Mouse (Mus musculus) intestine, postnatal 0 days (tissue): Measurements from ENCODE around the gene Itgb3. TPM values are rescaled to one million over a fixed set of nuclear protein-coding genes. Genes with fewer than 3 reads are reported as not detected.

Experiments used
- ATAC-seq: fragments of 200-750 bp; cut with Nextera tagmentation; 2 replicates; pipeline ENCODE4 v1.8.0; 2017; ENCODE audit warnings: mild to moderate bottlenecking, moderate TSS enrichment, moderate library complexity
- H3K27ac ChIP-seq: fragments of 300-500 bp; sonication (generic); 2 replicates; pipeline ENCODE4 v1.5.1; 2014; ENCODE audit warnings: mild to moderate bottlenecking, low read depth, low read length, moderate library complexity
- H3K27me3 ChIP-seq: fragments of 300-500 bp; sonication (generic); replicated peaks from 2 replicates; pipeline ENCODE4 v1.6.1; 2014; ENCODE audit warnings: low read length, mixed read lengths; ENCODE audit not compliant: control insufficient read depth, insufficient read depth
- H3K36me3 ChIP-seq: fragments of 300-500 bp; sonication (generic); 2 replicates; pipeline ENCODE4 v1.6.1; 2014; ENCODE audit warnings: mild to moderate bottlenecking, moderate library complexity; ENCODE audit not compliant: control insufficient read depth, insufficient read depth
- H3K4me1 ChIP-seq: fragments of 300-500 bp; sonication (generic); replicated peaks from 2 replicates; pipeline ENCODE4 v1.6.1; 2014; ENCODE audit warnings: antibody characterized with exemption, low read length, mixed read lengths; ENCODE audit not compliant: control insufficient read depth, insufficient read depth
- H3K4me2 ChIP-seq: fragments of 300-500 bp; sonication (generic); replicated peaks from 2 replicates; pipeline ENCODE4 v1.6.1; 2014; ENCODE audit warnings: low read depth, mild to moderate bottlenecking, moderate library complexity
- H3K4me3 ChIP-seq: fragments of 300-500 bp; sonication (generic); 2 replicates; pipeline ENCODE4 v1.5.1; 2014; ENCODE audit warnings: low read depth, low read length
- H3K9ac ChIP-seq: fragments of 300-500 bp; sonication (generic); 2 replicates; pipeline ENCODE4 v1.6.1; 2014; ENCODE audit warnings: mild to moderate bottlenecking, low read depth, low read length
- H3K9me3 ChIP-seq: fragments of 300-500 bp; sonication (generic); 2 replicates; pipeline ENCODE4 v1.6.1; 2016; ENCODE audit warnings: mixed run types; ENCODE audit not compliant: control insufficient read depth
- CTCF ChIP-seq: sonication (generic); IDR thresholded peaks from 2 replicates; pipeline ENCODE4 v1.5.1; 2016; ENCODE audit warnings: low read depth, mild to moderate bottlenecking, control low read depth, antibody characterized with exemption, moderate library complexity
- WGBS: fragments of 180-500 bp; shearing (Covaris S2); extraction: QIAGEN DNeasy Blood & Tissue Kit; methylation state at CpG from one replicate; pipeline ENCODE4 v1.1.7; 2014; 5-methylcytosine and 5-hydroxymethylcytosine counted together
- polyA plus RNA-seq: library from polyadenylated mRNA; unstranded; fragments of >200 nt; fragmentation: Nextera tagmentation; extraction: Ambion mirVana; gene quantifications from 2 replicates; pipeline ENCODE4 v1.2.1, GENCODE M21; 2015

Gene Itgb3
- polyA plus RNA-seq, 1 experiment from 2014 or later, result 5.3 TPM

GRCm38 (mm10) chr11:104613551-104613950 is 5.8 kb downstream of the Itgb3 start:
- H3K27ac ChIP-seq, result no peak overlapping the region
- H3K4me1 ChIP-seq, result no peaks in the 10 kb centered on the region
- no peaks in the 10 kb centered on the region for H3K9me3 ChIP-seq
- no peak overlapping the region for H3K9ac ChIP-seq
- 71% methylated on average over 10 of the region's 10 CpGs for WGBS
- H3K4me3 ChIP-seq, result no peak overlapping the region
- no peak for ATAC-seq
- no peak for TF ChIP-seq CTCF
- H3K4me2 ChIP-seq, result no peak overlapping the region
- H3K36me3 ChIP-seq, result no peaks in the 10 kb centered on the region
- H3K27me3 ChIP-seq, result peaks cover 11% of the 10 kb centered on the region

- H3K4me1 ChIP-seq, result no peaks in the 10 kb centered on the region
- no peaks in the 10 kb centered on the region for H3K9me3 ChIP-seq
- 75% methylated on average over 2 of the region's 2 CpGs for WGBS
- H3K27me3 ChIP-seq, result peaks cover 11% of the 10 kb centered on the region; the same call in 1 of the 2 replicates
- TF ChIP-seq CTCF, result no peak
- H3K4me2 ChIP-seq, result no peak overlapping the region
- H3K36me3 ChIP-seq, result no peaks in the 10 kb centered on the region
- no peak for ATAC-seq
- no peak overlapping the region for H3K4me3 ChIP-seq
- H3K27ac ChIP-seq, result no peak overlapping the region
- no peak overlapping the region for H3K9ac ChIP-seq
Observed at GRCm38 (mm10) chr11:104614130-104614529, 6.3 kb downstream of the Itgb3 start.

- no peaks in the 10 kb centered on the region for H3K36me3 ChIP-seq
- H3K4me1 ChIP-seq, result no peaks in the 10 kb centered on the region
- WGBS, result 60% methylated on average over 5 of the region's 5 CpGs
- no peak overlapping the region for H3K4me2 ChIP-seq
- H3K27ac ChIP-seq, result no peak overlapping the region
- H3K9ac ChIP-seq, result no peak overlapping the region
- H3K4me3 ChIP-seq, result no peak overlapping the region
- H3K27me3 ChIP-seq, result 0 out of 2 replicates have a peak, but pooled peaks cover 6% of the 10 kb centered on the region
- no peak for TF ChIP-seq CTCF
- ATAC-seq, result no peak
- H3K9me3 ChIP-seq, result no peaks in the 10 kb centered on the region
Observed at GRCm38 (mm10) chr11:104616182-104616581, 8.4 kb downstream of the Itgb3 start.

GRCm38 (mm10) chr11:104618638-104619076 is 10.9 kb downstream of the Itgb3 start:
- no peaks in the 10 kb centered on the region for H3K27me3 ChIP-seq
- no peak overlapping the region for H3K4me2 ChIP-seq
- no peak overlapping the region for H3K4me3 ChIP-seq
- no peak overlapping the region for H3K9ac ChIP-seq
- no peaks in the 10 kb centered on the region for H3K4me1 ChIP-seq
- 76% methylated on average over 6 of the region's 6 CpGs for WGBS
- no peak for TF ChIP-seq CTCF
- no peak overlapping the region for H3K27ac ChIP-seq
- ATAC-seq, result no peak
- no peaks in the 10 kb centered on the region for H3K9me3 ChIP-seq
- no peaks in the 10 kb centered on the region for H3K36me3 ChIP-seq

GRCm38 (mm10) chr11:104619084-104620022 is 11.6 kb downstream of the Itgb3 start:
- no peak for ATAC-seq
- WGBS, result 75% methylated on average over 13 of the region's 13 CpGs
- no peak overlapping the region for H3K27ac ChIP-seq

GRCm38 (mm10) chr11:104622040-104622962 is 14.5 kb downstream of the Itgb3 start:
- H3K9ac ChIP-seq, result no peak overlapping the region
- H3K27ac ChIP-seq, result no peak overlapping the region
- 32% methylated on average over 12 of the region's 12 CpGs for WGBS

More at GRCm38 (mm10) chr11:104619084-104620022, 11.6 kb downstream of the Itgb3 start:
- Histone ChIP-seq H3K36me3 (no peaks in the 10 kb centered on the region), H3K9ac (no peak overlapping the region), H3K4me1 (no peaks in the 10 kb centered on the region), H3K4me2 (no peak overlapping the region), H3K9me3 (no peaks in the 10 kb centered on the region), H3K4me3 (no peak overlapping the region), H3K27me3 (no peaks in the 10 kb centered on the region)
- no peak for TF ChIP-seq CTCF

More at GRCm38 (mm10) chr11:104622040-104622962, 14.5 kb downstream of the Itgb3 start:
- Histone ChIP-seq H3K36me3 (no peaks in the 10 kb centered on the region), H3K9me3 (no peaks in the 10 kb centered on the region), H3K4me1 (0 out of 2 replicates have a peak, but pooled peaks cover 3% of the 10 kb centered on the region), H3K4me2 (no peak overlapping the region), H3K27me3 (no peaks in the 10 kb centered on the region), H3K4me3 (no peak overlapping the region)
- TF ChIP-seq CTCF, result no peak
- no peak for ATAC-seq
